Mouse (Mus musculus) spleen, postnatal 10 days (tissue): ENCODE results near the gene Arid5b.

Experiments used
- DNase-seq, 2 experiments: peaks; one replicate each; pipeline ENCODE4 v3.0.0; 2021 to 2022; ENCODE audit warnings: low spot score in 2 of 2

Gene Arid5b

GRCm38 (mm10) chr10:68236956-68237455 lies 41.5 kb downstream of the Arid5b start:
- DNase-seq: no peak

- no peak for DNase-seq
Measured at GRCm38 (mm10) chr10:68231385-68232182, 47.0 kb downstream of the Arid5b start.

GRCm38 (mm10) chr10:68230653-68231384 lies 47.7 kb downstream of the Arid5b start:
- DNase-seq: no peak

GRCm38 (mm10) chr10:68229640-68230565 lies 48.6 kb downstream of the Arid5b start:
- DNase-seq: no peak

GRCm38 (mm10) chr10:68222676-68223075 lies 55.9 kb downstream of the Arid5b start:
- no peak for DNase-seq

GRCm38 (mm10) chr10:68222012-68222411 lies 56.5 kb downstream of the Arid5b start:
- DNase-seq: no peak

- no peak for DNase-seq
Measured at GRCm38 (mm10) chr10:68219327-68219726, 59.2 kb downstream of the Arid5b start.

GRCm38 (mm10) chr10:68218678-68219077 lies 59.9 kb downstream of the Arid5b start:
- DNase-seq: no peak

- DNase-seq: no peak
Measured at GRCm38 (mm10) chr10:68214809-68215468, 63.6 kb downstream of the Arid5b start.

GRCm38 (mm10) chr10:68212061-68212915 lies 66.3 kb downstream of the Arid5b start:
- DNase-seq: no peak

- no peak for DNase-seq
Measured at GRCm38 (mm10) chr10:68211514-68211913, 67.0 kb downstream of the Arid5b start.

- DNase-seq: no peak
Measured at GRCm38 (mm10) chr10:68210025-68210642, 68.4 kb downstream of the Arid5b start.

GRCm38 (mm10) chr10:68208670-68209065 lies 69.9 kb downstream of the Arid5b start:
- no peak for DNase-seq

GRCm38 (mm10) chr10:68207803-68208669 lies 70.5 kb downstream of the Arid5b start:
- no peak for DNase-seq

GRCm38 (mm10) chr10:68204391-68204790 lies 74.1 kb downstream of the Arid5b start:
- DNase-seq: no peak

- no peak for DNase-seq
Measured at GRCm38 (mm10) chr10:68203860-68204259, 74.7 kb downstream of the Arid5b start.

- no peak for DNase-seq
Measured at GRCm38 (mm10) chr10:68203322-68203721, 75.2 kb downstream of the Arid5b start.

- no peak for DNase-seq
Measured at GRCm38 (mm10) chr10:68199440-68199839, 79.1 kb downstream of the Arid5b start.

GRCm38 (mm10) chr10:68196324-68196723 lies 82.2 kb downstream of the Arid5b start:
- no peak for DNase-seq
